Mouse (Mus musculus): ENCODE measurements around the gene Tdrkh.

DNA sequence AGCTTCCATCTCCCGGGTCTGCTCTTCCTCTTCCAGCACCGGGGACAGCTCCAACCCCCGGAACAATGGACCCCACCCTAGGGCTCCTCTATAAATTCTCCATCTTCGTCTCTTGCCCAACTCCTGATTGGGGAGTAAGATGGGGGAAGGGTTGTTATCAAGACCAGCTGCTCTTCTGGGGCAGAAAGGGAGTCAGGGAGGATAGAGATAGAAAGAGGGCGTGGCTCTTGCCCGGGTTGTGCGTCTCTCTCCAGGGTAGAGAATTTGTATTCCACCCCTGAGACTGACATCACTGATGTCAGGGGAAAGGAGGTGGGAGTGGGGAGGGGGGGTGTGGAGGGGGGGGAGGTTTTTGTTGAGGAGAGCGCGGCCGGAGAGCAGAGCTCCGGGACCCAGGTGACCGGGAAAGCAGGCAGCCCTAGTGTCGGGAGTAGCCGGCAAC is 64.9 kb downstream of the Tdrkh start, which contains the start of gene Celf3:
- no peak for TF ChIP-seq CTCF (conservative IDR thresholded peaks at IDR 0.05 in 1 of 2, IDR thresholded peaks at IDR 0.05 in 1 of 2; ENCODE audit: low read depth in 2 of 2, low read length in 2 of 2)
- TF ChIP-seq EP300 (IDR thresholded peaks at IDR 0.05; ENCODE audit: low read length) = no peak
- TF ChIP-seq USF1 (IDR thresholded peaks at IDR 0.05; ENCODE audit: low read depth, low read length) = no peak
- TF ChIP-seq USF2 (conservative IDR thresholded peaks at IDR 0.05; ENCODE audit: low read depth, low read length) = no peak
